Mouse (Mus musculus): Measurements from ENCODE around the gene Fig4. TPM values are rescaled to one million over a fixed set of nuclear protein-coding genes. Genes with fewer than 3 reads are reported as not detected.
A peak's percentile ranks its signal among the peaks of the same experiment; 100 is the strongest.

Gene Fig4
- polyA plus RNA-seq, 1 experiment from 2014 or later: 13.2 TPM

- 37% methylated on average over 2 of the region's 2 CpGs for WGBS (ENCODE audit: insufficient replicate concordance)
- Histone ChIP-seq H3K4me2 (peak overlapping the region; percentile 63), H3K9me3 (replicated peaks) (no peaks in the 10 kb centered on the region), H3K4me3 (no peak overlapping the region), H3K4me1 (peaks cover 84% of the 10 kb centered on the region), H3K36me3 (0 out of 2 replicates have a peak, but pooled peaks cover 2% of the 10 kb centered on the region), H3K27me3 (replicated peaks) (no peaks in the 10 kb centered on the region), H3K27ac (peak overlapping the region; percentile 98), H3K9ac (peak overlapping the region; percentile 69)
- no peak for ATAC-seq
Observed at GRCm38 (mm10) chr10:41205647-41206046, 97.4 kb downstream of the Fig4 start.

DNA sequence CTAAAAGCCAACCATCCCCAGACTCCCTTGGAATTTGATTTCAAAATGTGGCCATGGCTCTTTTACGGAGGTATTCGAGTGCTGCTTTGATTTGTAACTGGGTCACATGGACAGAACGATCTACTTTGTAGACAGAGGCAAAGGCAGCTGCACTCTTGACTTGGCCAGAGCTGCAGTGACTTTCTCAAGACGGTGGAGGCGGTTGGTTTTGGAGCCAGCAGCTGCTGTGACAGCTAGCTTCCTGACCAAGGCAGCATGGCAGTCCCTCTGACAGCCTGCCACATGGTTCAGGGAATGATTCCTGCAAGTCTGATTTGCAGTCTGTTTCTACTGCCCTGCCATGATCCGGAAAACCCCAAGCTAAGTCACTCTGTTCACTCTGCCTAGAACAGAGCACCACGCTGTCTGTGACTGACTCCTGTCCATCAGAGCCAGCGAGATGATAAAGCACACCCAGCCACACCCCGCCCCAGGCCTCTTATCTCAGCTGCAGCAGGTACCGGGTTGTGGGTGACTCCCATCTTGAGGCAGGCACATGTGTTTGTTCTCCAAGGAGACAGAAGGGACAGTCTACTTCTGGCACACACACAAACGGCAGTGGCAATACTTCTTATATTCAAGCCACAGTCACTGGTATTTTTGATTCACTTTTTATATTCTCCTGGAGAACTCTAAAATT, 98.3 kb downstream of the Fig4 start:
- Histone ChIP-seq H3K9me3 (replicated peaks) (no peaks in the 10 kb centered on the region), H3K36me3 (0 out of 2 replicates have a peak, but pooled peaks cover 2% of the 10 kb centered on the region), H3K27me3 (replicated peaks) (no peaks in the 10 kb centered on the region), H3K4me2 (peak overlapping the region; percentile 63), H3K27ac (peak overlapping the region; percentile 98), H3K4me1 (peaks cover 76% of the 10 kb centered on the region), H3K4me3 (peak overlapping the region; percentile 21; the same call in 1 of the 2 replicates), H3K9ac (peak overlapping the region; percentile 69)
- peak; percentile 95 for ATAC-seq
- 21% methylated on average over 11 of the region's 11 CpGs for WGBS (ENCODE audit: insufficient replicate concordance)

DNA sequence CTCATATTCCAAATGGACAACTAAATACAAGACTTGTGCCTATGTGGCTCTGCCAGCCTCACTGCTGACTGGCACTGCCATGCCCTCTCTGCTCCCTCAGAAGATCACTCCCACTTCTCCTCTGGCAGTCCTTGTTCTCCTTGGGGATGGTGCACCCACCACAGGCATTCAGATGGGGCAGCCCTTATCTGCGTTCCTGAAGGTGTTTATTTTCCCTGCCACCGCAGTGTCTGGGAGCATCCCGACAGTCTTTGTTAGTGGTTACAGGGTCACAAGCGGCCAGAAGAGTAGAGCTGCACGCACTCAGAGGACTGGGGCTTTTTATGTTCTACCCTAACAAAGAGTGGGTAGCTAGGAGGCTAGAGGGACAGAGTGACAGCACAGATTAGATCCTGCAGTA, 98.9 kb downstream of the Fig4 start:
- WGBS (ENCODE audit: insufficient replicate concordance): 52% methylated on average over 5 of the region's 5 CpGs
- no peak for ATAC-seq
- no peaks in the 10 kb centered on the region for H3K27me3 ChIP-seq (replicated peaks)
- no peaks in the 10 kb centered on the region for H3K9me3 ChIP-seq (replicated peaks)
- 0 out of 2 replicates have a peak, but pooled peaks cover 2% of the 10 kb centered on the region for H3K36me3 ChIP-seq
- H3K27ac ChIP-seq: peak overlapping the region; percentile 98
- H3K4me1 ChIP-seq: peaks cover 70% of the 10 kb centered on the region
- peak overlapping the region; percentile 68 for H3K9ac ChIP-seq
- 0 out of 2 replicates have a peak overlapping the region, but pooled peaks have one; percentile 21 for H3K4me3 ChIP-seq
- peak overlapping the region; percentile 63 for H3K4me2 ChIP-seq

- Histone ChIP-seq H3K4me1 (peaks cover 56% of the 10 kb centered on the region), H3K9me3 (replicated peaks) (no peaks in the 10 kb centered on the region), H3K36me3 (0 out of 2 replicates have a peak, but pooled peaks cover 2% of the 10 kb centered on the region), H3K9ac (no peak overlapping the region), H3K27ac (peak overlapping the region; percentile 43; the same call in 1 of the 2 replicates), H3K27me3 (replicated peaks) (no peaks in the 10 kb centered on the region), H3K4me3 (no peak overlapping the region), H3K4me2 (no peak overlapping the region)
- no peak for ATAC-seq
- WGBS (ENCODE audit: insufficient replicate concordance): 88% methylated on average over 6 of the region's 6 CpGs
Observed at GRCm38 (mm10) chr10:41198719-41199118, 104.3 kb downstream of the Fig4 start.

- Histone ChIP-seq H3K4me1 (peaks cover 47% of the 10 kb centered on the region), H3K9me3 (replicated peaks) (no peaks in the 10 kb centered on the region), H3K27me3 (replicated peaks) (no peaks in the 10 kb centered on the region), H3K9ac (peak overlapping the region; percentile 59), H3K4me2 (peak overlapping the region; percentile 6; the same call in 1 of the 2 replicates), H3K36me3 (0 out of 2 replicates have a peak, but pooled peaks cover 2% of the 10 kb centered on the region), H3K27ac (peak overlapping the region; percentile 94), H3K4me3 (no peak overlapping the region)
- WGBS (ENCODE audit: insufficient replicate concordance): 62% methylated on average over 5 of the region's 5 CpGs
- ATAC-seq: peak; percentile 77
Observed at GRCm38 (mm10) chr10:41197788-41198187, 105.3 kb downstream of the Fig4 start.

DNA sequence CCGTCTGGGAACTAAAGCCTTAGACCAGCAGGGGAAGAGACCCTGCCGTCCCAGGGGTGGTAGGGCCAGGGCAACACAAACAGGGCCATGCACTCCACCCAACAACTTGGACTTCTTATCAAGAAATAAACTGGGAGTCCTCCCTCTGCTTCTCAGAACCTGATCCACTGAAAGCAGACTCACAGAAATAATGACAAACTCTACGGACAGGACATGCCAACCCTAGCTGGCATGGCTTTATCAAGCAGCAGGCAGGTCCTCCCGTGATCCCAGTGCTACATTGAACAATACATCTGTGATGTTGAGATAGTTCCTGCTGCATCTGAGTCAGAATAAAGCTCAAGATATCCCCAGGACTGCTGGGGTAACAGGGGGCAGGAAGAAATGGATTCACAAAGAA, 106.8 kb downstream of the Fig4 start:
- 42% methylated on average over 4 of the region's 4 CpGs for WGBS (ENCODE audit: insufficient replicate concordance)
- Histone ChIP-seq H3K9ac (peak overlapping the region; percentile 59), H3K4me1 (peaks cover 38% of the 10 kb centered on the region), H3K9me3 (replicated peaks) (no peaks in the 10 kb centered on the region), H3K36me3 (no peaks in the 10 kb centered on the region), H3K4me3 (no peak overlapping the region), H3K27ac (peak overlapping the region; percentile 94), H3K27me3 (replicated peaks) (no peaks in the 10 kb centered on the region), H3K4me2 (peak overlapping the region; percentile 32)
- peak; percentile 92 for ATAC-seq

DNA sequence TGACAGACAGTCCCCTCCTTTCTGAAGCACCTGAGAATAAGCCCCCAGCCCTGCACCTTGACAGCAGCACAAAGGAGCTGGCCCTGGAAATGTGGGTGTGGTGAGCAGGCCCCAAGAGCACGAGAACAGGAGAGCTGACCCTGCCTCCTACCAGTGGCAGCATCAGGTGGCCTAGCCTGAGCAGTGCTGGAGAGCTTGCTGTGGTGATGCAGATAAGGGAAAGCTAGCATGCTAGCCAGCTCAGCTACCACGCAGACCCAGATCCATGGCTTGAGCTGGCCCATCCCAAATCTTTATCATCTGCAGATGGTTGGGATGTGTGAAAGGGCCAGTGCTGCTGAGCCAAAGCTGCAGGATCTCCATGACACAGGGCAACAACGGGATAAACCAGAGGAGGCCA, 113.7 kb downstream of the Fig4 start:
- Histone ChIP-seq H3K9me3 (replicated peaks) (no peaks in the 10 kb centered on the region), H3K27me3 (replicated peaks) (no peaks in the 10 kb centered on the region), H3K9ac (peak overlapping the region; percentile 40), H3K4me3 (no peak overlapping the region), H3K36me3 (peaks cover 8% of the 10 kb centered on the region), H3K4me1 (peaks cover 34% of the 10 kb centered on the region), H3K4me2 (peak overlapping the region; percentile 21), H3K27ac (peak overlapping the region; percentile 89)
- WGBS (ENCODE audit: insufficient replicate concordance): 32% methylated on average over 3 of the region's 3 CpGs
- ATAC-seq: peak; percentile 100

DNA sequence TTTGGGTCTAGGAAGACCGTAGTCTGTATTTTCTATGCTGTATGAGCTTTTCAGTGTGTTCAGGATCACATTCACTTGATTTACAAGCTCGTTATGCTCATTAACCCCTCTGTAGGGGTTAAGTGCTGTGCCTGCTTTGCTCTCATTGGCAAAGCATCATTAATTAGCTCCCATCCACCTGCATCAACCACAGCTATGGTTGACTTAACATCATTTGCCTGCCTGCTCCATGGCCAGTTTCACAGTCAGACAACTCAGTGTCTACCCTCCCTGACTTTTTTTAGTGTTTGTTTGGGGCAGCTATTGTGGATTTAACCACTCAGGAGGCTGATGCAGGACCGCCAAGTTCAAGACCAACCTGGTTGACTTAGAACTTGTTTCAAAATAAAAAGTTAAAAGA, 119.1 kb downstream of the Fig4 start:
- Histone ChIP-seq H3K27me3 (replicated peaks) (peaks cover 32% of the 10 kb centered on the region), H3K27ac (no peak overlapping the region), H3K4me2 (no peak overlapping the region), H3K9ac (no peak overlapping the region), H3K4me1 (peaks cover 28% of the 10 kb centered on the region), H3K9me3 (replicated peaks) (no peaks in the 10 kb centered on the region), H3K36me3 (peaks cover 8% of the 10 kb centered on the region), H3K4me3 (no peak overlapping the region)
- WGBS (ENCODE audit: insufficient replicate concordance): 77% methylated on average over 3 of the region's 3 CpGs
- no peak for ATAC-seq

GRCm38 (mm10) chr10:41182644-41183043, 120.4 kb downstream of the Fig4 start:
- Histone ChIP-seq H3K9ac (no peak overlapping the region), H3K36me3 (no peaks in the 10 kb centered on the region), H3K4me1 (peaks cover 19% of the 10 kb centered on the region), H3K4me2 (no peak overlapping the region), H3K9me3 (replicated peaks) (no peaks in the 10 kb centered on the region), H3K27ac (no peak overlapping the region), H3K27me3 (replicated peaks) (peaks cover 32% of the 10 kb centered on the region), H3K4me3 (no peak overlapping the region)
- WGBS (ENCODE audit: insufficient replicate concordance): 26% methylated on average over 6 of the region's 6 CpGs
- no peak for ATAC-seq

DNA sequence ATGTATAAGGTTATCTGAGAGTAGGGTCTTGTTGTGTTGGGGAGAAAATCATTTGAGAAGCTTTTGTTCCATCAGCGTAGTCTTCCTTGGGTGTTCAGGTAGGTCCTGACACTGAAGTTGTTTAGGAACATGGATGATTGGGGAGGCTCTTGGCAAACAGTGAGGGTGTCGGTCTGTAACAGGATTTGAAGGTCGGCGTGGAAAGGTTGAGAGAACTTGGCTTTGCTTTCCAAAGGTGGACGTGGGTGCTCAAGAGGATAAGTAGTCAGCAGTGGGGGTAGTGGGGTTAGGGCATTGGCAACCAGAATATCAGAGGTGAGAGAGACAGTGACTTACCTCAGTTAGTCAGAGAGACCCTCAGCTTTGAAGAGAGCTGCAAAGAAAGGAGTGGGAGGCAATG, 136.9 kb downstream of the Fig4 start:
- Histone ChIP-seq H3K4me1 (0 out of 2 replicates have a peak, but pooled peaks cover 5% of the 10 kb centered on the region), H3K27me3 (replicated peaks) (peaks cover 17% of the 10 kb centered on the region), H3K9me3 (replicated peaks) (no peaks in the 10 kb centered on the region), H3K36me3 (no peaks in the 10 kb centered on the region), H3K9ac (no peak overlapping the region), H3K4me3 (no peak overlapping the region), H3K4me2 (no peak overlapping the region), H3K27ac (no peak overlapping the region)
- ATAC-seq: no peak
- WGBS (ENCODE audit: insufficient replicate concordance): 78% methylated on average over 5 of the region's 5 CpGs

DNA sequence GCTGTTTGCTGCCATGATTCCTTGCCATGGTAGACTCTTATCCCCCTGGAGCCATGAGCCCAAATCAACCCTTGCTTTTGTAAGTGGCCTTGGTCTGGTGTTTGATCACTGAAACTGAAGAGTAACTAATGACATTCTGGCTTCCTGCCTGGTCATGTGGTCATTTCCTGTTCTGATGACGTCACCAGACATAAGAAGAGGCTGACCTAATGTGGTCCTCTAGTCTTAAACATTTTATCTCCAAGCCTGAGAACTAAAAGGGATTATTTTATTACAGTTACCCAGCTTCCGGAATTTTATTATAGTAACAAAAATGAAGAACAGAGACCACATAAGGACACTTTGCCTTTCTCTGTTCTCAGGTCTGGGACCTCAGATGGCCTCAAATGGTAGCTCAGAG, 140.0 kb downstream of the Fig4 start:
- Histone ChIP-seq H3K36me3 (no peaks in the 10 kb centered on the region), H3K4me1 (0 out of 2 replicates have a peak, but pooled peaks cover 5% of the 10 kb centered on the region), H3K9me3 (replicated peaks) (no peaks in the 10 kb centered on the region), H3K4me3 (no peak overlapping the region), H3K27me3 (replicated peaks) (peaks cover 12% of the 10 kb centered on the region; the same call in 1 of the 2 replicates), H3K4me2 (no peak overlapping the region), H3K27ac (no peak overlapping the region), H3K9ac (no peak overlapping the region)
- 41% methylated on average over 2 of the region's 2 CpGs for WGBS (ENCODE audit: insufficient replicate concordance)
- no peak for ATAC-seq

- H3K27me3 ChIP-seq (replicated peaks): no peaks in the 10 kb centered on the region
- H3K9me3 ChIP-seq (replicated peaks): no peaks in the 10 kb centered on the region
- H3K27ac ChIP-seq: no peak overlapping the region
- no peak overlapping the region for H3K4me2 ChIP-seq
- ATAC-seq: no peak
- no peak overlapping the region for H3K4me3 ChIP-seq
- 81% methylated on average over 2 of the region's 2 CpGs for WGBS (ENCODE audit: insufficient replicate concordance)
- no peak overlapping the region for H3K9ac ChIP-seq
- H3K4me1 ChIP-seq: peaks cover 44% of the 10 kb centered on the region
- no peaks in the 10 kb centered on the region for H3K36me3 ChIP-seq
Observed at GRCm38 (mm10) chr10:41157296-41157695, 145.8 kb downstream of the Fig4 start.

All from liver, embryonic 12.5 days (tissue).